Mouse (Mus musculus) limb, embryonic 14.5 days (tissue): ENCODE results near the gene Ppp2r5b. TPM values are rescaled to one million over a fixed set of nuclear protein-coding genes. Genes with fewer than 3 reads are reported as not detected.

ENCODE experiments used
- ATAC-seq: fragments of 200-750 bp; cut with Nextera tagmentation; 2 replicates; pipeline ENCODE4 v1.8.0; 2017; ENCODE audit warnings: low read depth, moderate number of reproducible peaks, moderate TSS enrichment; ENCODE audit not compliant: low FRiP score
- DNase-seq: peaks from one replicate; pipeline ENCODE4 v3.0.0-alpha.2; 2015; ENCODE audit warnings: low spot score
- H3K27ac ChIP-seq: fragments of 300-500 bp; sonication (generic); replicated peaks from 2 replicates; pipeline ENCODE4 v1.5.1; 2014; ENCODE audit warnings: low read depth, mild to moderate bottlenecking, low read length, moderate library complexity, mixed read lengths
- H3K27me3 ChIP-seq: fragments of 300-500 bp; sonication (generic); 2 replicates; pipeline ENCODE4 v1.6.1; 2014; ENCODE audit warnings: low read length, mixed read lengths; ENCODE audit not compliant: control insufficient read depth, insufficient read depth
- H3K36me3 ChIP-seq: fragments of 300-500 bp; sonication (generic); 2 replicates; pipeline ENCODE4 v1.6.1; 2014; ENCODE audit warnings: mild to moderate bottlenecking, low read length, moderate library complexity, mixed read lengths; ENCODE audit not compliant: control insufficient read depth, insufficient read depth
- H3K4me1 ChIP-seq: fragments of 300-500 bp; sonication (generic); 2 replicates; pipeline ENCODE4 v1.6.1; 2014; ENCODE audit warnings: antibody characterized with exemption, low read length, mixed read lengths; ENCODE audit not compliant: control insufficient read depth, insufficient read depth
- H3K4me2 ChIP-seq: fragments of 300-500 bp; sonication (generic); replicated peaks from 2 replicates; pipeline ENCODE4 v1.6.1; 2014; ENCODE audit warnings: low read depth, mild to moderate bottlenecking, low read length, moderate library complexity; ENCODE audit not compliant: severe bottlenecking
- H3K4me3 ChIP-seq: fragments of 300-500 bp; sonication (generic); replicated peaks from 2 replicates; pipeline ENCODE4 v1.5.1; 2014; ENCODE audit warnings: low read length
- H3K9ac ChIP-seq: fragments of 300-500 bp; sonication (generic); 2 replicates; pipeline ENCODE4 v1.6.1; 2014; ENCODE audit warnings: mild to moderate bottlenecking, low read depth, low read length, moderate library complexity; ENCODE audit not compliant: severe bottlenecking
- H3K9me3 ChIP-seq: fragments of 300-500 bp; sonication (generic); 2 replicates; pipeline ENCODE4 v1.6.1; 2016; ENCODE audit warnings: low read length; ENCODE audit not compliant: control insufficient read depth
- POLR2A ChIP-seq: fragments of 200-500 bp; IDR thresholded peaks from 2 replicates; pipeline ENCODE4 v1.8.0; 2012; ENCODE audit warnings: inconsistent platforms, mild to moderate bottlenecking, moderate library complexity, borderline replicate concordance; ENCODE audit not compliant: insufficient read depth, insufficient read length; ENCODE audit errors: extremely low read depth
- WGBS: fragments of 180-500 bp; shearing (Covaris S2); extraction: QIAGEN DNeasy Blood & Tissue Kit; methylation state at CpG from one replicate; pipeline ENCODE4 v1.1.7; 2014; 5-methylcytosine and 5-hydroxymethylcytosine counted together
- polyA plus RNA-seq, 2 experiments: library from polyadenylated mRNA; depleted of rRNA in 1 of 2; stranded (reverse) in 1 of 2; unstranded in 1 of 2; fragments of >200 nt; fragmentation: Nextera tagmentation in 1 of 2; extraction: Ambion mirVana in 1 of 2; gene quantifications; 2 replicates each; pipeline versions ENCODE4 v1.2.1 to v1.2.3; 2012 to 2014

Gene Ppp2r5b
- polyA plus RNA-seq, 2 experiments, result 27.5 to 45.0 TPM

DNA sequence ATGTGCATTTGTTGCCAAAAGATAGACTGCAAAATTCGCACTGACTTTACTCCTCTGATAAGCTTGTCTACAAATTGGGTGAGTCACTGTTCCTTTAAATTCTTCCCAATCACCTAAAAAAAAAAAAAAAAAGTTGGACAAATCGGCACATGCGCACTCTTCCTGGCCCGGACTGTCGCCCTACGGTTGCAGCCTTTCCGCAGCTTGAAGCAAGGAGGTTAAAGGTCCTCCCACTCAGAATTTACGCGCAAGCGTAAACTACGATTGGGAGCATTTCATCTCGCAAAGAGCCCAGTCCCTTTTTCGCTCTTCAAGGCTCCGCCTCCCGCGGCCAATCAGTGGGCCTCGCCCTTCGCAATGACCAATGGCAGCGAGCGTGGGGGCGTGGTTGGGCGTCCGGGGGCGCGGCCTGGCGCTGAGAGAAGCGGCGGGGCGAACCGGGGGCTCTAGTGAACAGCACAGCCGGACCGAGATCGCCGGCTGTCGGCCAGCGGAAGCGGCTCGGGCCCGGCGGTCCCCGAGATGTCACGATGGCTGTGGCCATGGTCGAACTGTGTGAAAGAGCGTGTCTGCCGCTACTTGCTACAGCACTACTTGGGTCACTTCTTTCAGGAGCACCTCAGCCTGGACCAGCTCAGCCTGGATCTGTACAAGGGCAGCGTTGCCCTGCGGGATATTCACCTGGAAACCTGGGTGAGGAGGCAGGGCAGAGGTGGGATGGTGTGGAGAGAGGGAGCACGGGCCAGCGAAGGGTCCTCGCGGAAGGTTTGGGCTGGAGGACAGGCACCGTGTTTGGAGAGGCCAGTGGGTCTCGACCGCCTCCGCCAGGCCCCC, 5.8 kb upstream of the Ppp2r5b start, which contains the start of gene Atg2a:
Gene Atg2a, plus strand, starts transcription at position 395 of the 834 bp plus-strand sequence.
- H3K27ac ChIP-seq, result peak within 1 kb of the TSS; percentile 44; the same call in 1 of the 2 replicates
- TF ChIP-seq POLR2A, result peak; percentile 54; the same call in 1 of the 2 replicates
- WGBS, result under 1% methylated on average over 55 of the region's 55 CpGs

DNA sequence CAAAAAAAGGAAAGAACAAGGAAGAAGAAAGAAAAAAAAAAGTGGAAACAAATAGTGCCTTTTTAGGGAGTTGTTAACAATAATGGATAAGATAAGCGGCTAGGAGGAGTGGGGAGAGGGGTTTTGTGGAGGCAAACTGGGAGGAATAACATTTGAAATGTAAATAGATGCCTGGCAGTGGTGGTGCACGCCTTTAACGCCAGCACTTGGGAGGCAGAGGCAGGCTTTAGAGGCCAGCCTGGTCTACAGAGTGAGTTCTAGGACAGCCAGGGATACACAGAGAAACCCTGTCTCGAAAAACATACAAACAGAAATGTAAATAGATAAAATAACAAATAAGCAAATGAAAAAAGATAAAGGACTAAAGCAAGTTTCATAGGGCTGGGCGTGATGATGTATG, 5.1 kb upstream of the Ppp2r5b start:
- H3K27ac ChIP-seq, result peak overlapping the region; percentile 44; the same call in 1 of the 2 replicates
- H3K27me3 ChIP-seq, result no peaks in the 10 kb centered on the region
- no peak for ATAC-seq
- peak overlapping the region; percentile 60 for H3K4me3 ChIP-seq
- 34% methylated on average over 5 of the region's 5 CpGs for WGBS
- H3K9me3 ChIP-seq, result no peaks in the 10 kb centered on the region
- H3K4me2 ChIP-seq, result peak overlapping the region; percentile 20; the same call in 1 of the 2 replicates
- peaks cover 7% of the 10 kb centered on the region for H3K4me1 ChIP-seq
- DNase-seq, result no peak
- H3K36me3 ChIP-seq, result peaks cover 17% of the 10 kb centered on the region; the same call in 1 of the 2 replicates
- H3K9ac ChIP-seq, result no peak overlapping the region
- no peak for TF ChIP-seq POLR2A

More for the DNA sequence above, 5.8 kb upstream of the Ppp2r5b start, which contains the start of gene Atg2a:
- Histone ChIP-seq H3K4me2 (peak within 1 kb of the TSS; percentile 58), H3K4me3 (peak within 1 kb of the TSS; percentile 60), H3K9ac (peak within 1 kb of the TSS; percentile 62), H3K36me3 (peaks cover 23% of the 10 kb centered on the region), H3K4me1 (peaks cover 7% of the 10 kb centered on the region), H3K9me3 (no peaks in the 10 kb centered on the region), H3K27me3 (no peaks in the 10 kb centered on the region)
- DNase-seq (peak; percentile 99), ATAC-seq (peak; percentile 95)

DNA sequence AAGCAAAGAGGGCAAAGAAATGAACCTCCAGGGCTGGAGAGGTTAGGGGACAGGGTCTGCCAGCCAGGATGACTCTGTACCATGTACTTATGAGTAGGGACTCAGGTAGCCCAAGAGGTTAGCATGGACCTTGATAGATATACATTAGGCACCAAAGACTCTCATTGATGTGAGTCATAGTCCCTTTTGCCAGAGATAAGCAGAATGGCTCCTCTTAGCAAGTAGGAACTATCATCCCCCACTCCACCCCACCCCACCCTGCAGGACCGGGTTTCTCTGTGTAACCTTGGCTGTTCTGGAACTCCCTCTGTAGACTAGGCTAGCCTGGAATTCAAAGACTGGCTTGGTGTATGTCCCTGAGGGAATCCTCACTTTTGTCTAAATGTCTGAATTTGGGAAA, 4.5 kb upstream of the Ppp2r5b start:
- ATAC-seq (no peak), DNase-seq (no peak)
- Histone ChIP-seq H3K36me3 (peaks cover 13% of the 10 kb centered on the region; the same call in 1 of the 2 replicates), H3K4me2 (no peak overlapping the region), H3K4me3 (no peak overlapping the region), H3K4me1 (peaks cover 8% of the 10 kb centered on the region), H3K27ac (no peak overlapping the region), H3K9me3 (no peaks in the 10 kb centered on the region), H3K27me3 (no peaks in the 10 kb centered on the region), H3K9ac (no peak overlapping the region)
- no peak for TF ChIP-seq POLR2A
- 62% methylated on average over 1 of the region's 1 CpGs for WGBS

DNA sequence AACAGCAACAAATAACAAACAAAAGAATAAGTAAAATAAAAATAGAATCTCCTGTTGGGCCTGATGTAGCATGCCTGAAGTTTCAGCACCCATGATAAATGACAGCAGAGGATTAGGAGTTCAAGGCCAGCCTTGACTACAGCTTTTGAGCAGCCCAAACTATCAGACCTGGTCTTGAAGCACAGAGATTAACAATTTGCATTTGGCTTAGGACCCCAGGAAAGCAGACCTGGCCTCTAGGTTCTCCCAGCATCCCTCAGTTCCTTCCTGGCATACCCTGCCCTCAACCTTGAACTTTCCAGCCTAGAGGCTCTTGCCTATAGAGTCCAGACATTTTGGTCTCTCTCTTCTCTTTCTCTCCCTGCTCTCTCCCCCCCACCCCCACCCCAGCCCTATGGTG, 3.1 kb upstream of the Ppp2r5b start:
- no peak overlapping the region for H3K4me3 ChIP-seq
- no peak for ATAC-seq
- no peak for TF ChIP-seq POLR2A

DNA sequence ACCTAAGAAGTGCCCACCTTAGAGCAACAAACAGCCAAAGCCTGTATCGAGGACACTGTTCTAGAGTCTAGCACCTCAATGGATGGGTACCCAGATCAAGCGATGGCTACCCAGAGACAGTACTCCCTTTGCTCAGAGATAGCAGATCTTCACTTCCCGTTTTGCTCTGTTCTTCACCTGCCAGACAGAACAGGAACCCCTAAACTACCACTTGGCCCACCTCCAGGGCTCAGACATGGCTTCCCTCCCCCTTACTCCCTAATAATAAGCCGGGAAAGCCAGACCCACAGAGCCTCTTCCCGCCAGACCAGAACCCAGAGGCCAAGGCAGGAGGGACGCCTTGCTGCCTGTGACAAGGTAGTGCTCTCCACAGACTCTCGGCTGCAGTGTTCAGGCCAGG, 1.2 kb upstream of the Ppp2r5b start:
- Histone ChIP-seq H3K4me3 (no peak overlapping the region), H3K9ac (no peak overlapping the region), H3K9me3 (no peaks in the 10 kb centered on the region), H3K4me2 (no peak overlapping the region; the same call in 1 of the 2 replicates), H3K27ac (no peak overlapping the region), H3K4me1 (peaks cover 9% of the 10 kb centered on the region), H3K36me3 (peaks cover 18% of the 10 kb centered on the region), H3K27me3 (no peaks in the 10 kb centered on the region)
- TF ChIP-seq POLR2A, result no peak
- DNase-seq, result no peak
- WGBS, result 68% methylated on average over 7 of the region's 7 CpGs
- ATAC-seq, result no peak

More for the DNA sequence above, 3.1 kb upstream of the Ppp2r5b start:
- H3K9ac ChIP-seq, result no peak overlapping the region
- H3K27ac ChIP-seq, result no peak overlapping the region
- peaks cover 16% of the 10 kb centered on the region for H3K4me1 ChIP-seq
- H3K36me3 ChIP-seq, result no peaks in the 10 kb centered on the region; the same call in 1 of the 2 replicates
- no peaks in the 10 kb centered on the region for H3K9me3 ChIP-seq
- H3K4me2 ChIP-seq, result no peak overlapping the region
- no peak for DNase-seq
- no peaks in the 10 kb centered on the region for H3K27me3 ChIP-seq
